Mouse (Mus musculus) left cerebral cortex, adult 8-10 months (tissue): ENCODE measurements around the gene Bnip1. TPM values are rescaled to one million over a fixed set of nuclear protein-coding genes. Genes with fewer than 3 reads are reported as not detected.

Experiments
- DNase-seq, 2 experiments: peaks; one replicate each; pipeline ENCODE4 v3.0.0; 2022; ENCODE audit warnings: low spot score in 2 of 2
- total RNA-seq, 4 experiments: library from RNA; stranded (reverse); gene quantifications; 2 replicates each; pipeline ENCODE4 v1.2.4; 2022

The Bnip1 gene
- total RNA-seq, 4 experiments from 2014 or later, result 31.9 to 35.4 (median 33.2) TPM

DNA sequence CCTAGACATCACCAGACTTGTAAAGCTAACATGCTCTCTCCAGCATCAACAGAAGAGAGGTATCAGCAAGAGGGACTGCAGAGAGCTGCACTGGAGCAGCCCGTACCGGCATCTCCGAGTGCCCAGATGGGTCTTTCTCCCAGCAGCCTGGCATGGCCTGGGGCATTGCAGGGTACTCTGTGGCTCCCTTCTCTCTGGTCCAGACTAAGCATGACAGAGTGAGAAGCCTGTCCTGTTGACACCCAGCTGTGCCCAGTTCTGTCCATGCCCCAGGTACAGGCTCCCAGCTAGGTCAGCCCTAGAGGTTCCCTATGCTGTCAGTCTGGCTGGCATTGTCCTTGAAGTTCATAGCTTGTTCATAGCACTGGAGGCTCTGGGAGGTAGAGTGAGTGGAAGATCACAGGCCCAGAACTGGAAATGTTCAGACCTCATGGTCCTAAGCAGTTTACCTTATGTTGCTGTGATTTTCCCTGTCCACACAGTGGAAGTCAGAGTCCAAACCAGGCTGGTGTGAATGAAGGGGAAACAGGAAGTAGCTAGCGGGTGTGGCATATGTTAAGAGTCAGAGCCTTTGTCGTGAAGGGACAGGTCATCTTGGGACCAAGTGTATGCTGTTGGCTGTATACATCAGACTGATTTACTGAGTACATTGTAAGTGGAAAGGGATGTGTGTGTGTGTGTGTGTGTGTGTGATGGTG, 12.4 kb downstream of the Bnip1 start:
- no peak for DNase-seq

DNA sequence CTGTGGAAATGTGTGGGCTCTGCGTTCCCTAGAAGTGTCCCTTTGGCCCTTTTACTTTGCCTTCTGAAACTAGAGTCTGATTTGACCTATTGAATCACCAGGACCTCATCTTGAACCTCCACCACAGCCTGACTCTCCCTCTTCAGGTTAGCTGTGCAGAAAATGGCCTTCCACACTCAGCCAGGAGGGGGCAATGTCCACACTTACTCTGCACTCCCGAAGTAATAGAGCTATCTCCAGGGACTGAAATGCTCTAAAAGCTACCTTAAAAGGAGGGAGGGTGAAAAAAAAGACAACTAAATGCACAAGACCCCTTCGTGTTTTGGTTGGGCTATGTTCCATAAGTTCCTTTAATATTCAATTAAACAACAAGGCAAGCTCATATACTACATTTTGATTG, 13.9 kb downstream of the Bnip1 start:
- DNase-seq, result peak in 1 of 2 experiments; percentile 21

DNA sequence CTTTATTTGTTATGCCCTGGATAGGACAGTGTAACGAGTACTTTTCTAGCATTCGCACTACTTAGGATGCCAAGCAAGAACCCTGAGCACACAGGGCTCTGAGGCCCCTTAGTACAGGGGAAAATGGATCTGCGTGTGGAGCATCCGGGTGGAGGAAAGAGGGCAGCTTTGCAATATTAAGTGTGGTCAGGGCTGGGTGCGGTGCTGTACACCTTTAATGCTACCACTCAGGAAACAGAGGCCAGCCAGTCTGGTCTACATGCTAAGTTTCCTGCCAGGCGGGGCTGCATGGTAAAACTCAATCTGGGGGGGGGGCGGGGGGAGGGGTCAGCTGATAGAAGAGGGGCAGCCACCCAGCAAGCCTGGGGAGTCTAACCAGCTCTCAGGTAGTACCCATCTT, 14.5 kb downstream of the Bnip1 start:
- DNase-seq, result no peak

DNA sequence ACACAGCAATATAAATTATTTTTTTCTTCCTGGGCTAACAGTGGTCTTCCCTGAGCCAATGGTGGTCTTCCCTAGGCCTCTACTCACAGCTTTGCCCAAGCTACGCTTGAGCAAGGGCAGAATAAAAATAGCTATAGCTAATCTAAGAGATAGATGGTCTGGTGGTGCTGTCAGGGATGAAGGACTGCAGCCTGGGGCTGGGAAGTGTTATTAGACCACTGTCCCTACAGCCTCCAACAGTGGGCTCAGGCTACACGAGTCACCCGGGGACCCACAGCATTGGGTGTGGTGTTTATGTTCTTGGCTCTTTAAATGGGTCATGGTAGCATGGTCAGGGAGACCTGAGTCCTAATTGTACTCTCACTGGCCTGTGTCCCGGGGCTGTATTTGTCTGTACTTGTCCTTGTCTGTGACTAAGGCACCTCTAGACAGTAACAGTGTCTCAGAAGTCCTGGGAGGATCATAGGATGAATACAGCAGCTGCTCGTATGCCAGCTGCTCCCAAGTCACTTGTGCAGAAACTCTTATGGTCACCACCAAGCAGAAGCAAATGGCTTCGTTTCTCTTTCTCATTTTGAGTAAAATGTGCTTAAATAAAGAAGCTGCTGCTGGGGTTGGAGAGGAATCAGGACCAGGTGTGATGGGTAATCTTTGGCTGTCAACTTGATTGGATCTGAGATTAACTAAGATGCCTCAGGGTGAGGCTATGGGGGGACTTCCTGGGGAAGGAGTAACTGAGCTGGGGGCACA, 16.7 kb downstream of the Bnip1 start:
- DNase-seq, result no peak

DNA sequence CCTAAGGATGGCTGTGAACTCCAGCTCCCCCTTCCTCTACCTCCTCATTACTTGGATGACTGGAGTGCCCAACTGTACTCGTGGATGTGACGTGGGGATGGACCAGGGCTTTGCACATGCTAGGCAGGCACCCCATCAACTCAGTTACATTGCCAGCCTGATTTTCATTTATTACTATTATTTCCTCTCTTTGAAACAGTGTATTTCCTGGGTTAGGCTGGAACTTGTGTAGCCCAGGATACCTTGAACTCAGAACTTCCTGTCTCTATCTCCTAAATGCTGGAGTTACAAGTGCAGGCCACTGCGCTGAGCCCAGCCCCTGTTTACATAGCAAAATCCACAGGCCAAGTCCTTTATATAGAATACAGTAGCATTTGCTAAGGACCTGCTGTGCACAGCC, 22.0 kb downstream of the Bnip1 start:
- no peak for DNase-seq

DNA sequence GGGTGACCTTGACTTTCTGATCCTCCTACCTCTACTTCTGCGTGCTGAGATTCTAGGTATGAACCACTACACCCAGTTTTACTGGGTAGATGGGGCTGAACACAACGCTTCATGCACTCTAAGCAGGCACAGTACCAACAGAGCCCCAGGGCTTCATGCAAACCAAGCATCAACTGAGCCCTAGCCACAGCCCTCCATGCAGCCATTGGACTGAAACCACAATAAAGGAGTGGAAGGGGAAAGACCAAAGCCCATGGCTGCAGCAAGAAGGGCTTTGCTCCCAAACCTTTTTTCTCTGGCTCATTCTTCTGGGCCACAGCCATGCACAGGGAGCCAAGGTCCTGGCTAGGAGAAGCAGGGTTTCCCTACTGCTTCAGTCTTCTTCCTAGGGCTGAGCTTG, 31.7 kb downstream of the Bnip1 start:
- DNase-seq, result no peak

DNA sequence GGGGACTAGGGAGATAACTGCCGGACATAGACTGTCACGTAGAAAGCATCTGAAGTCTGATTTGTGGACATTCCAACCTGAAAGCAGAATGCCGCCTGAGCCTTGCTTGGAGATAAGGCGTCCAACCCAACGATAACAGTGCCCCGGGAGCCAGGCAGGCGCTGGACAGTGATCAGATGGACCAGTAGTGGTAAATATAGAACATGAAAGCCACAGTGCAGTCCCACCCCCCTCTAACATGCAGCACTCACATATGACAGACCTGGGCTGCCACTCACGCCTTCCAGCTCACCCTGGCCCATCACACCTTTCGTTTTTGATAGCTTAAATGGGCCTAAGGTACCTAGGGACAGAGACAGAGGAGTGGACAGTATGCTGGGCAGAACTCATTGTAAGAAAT, 32.6 kb downstream of the Bnip1 start:
- no peak for DNase-seq

DNA sequence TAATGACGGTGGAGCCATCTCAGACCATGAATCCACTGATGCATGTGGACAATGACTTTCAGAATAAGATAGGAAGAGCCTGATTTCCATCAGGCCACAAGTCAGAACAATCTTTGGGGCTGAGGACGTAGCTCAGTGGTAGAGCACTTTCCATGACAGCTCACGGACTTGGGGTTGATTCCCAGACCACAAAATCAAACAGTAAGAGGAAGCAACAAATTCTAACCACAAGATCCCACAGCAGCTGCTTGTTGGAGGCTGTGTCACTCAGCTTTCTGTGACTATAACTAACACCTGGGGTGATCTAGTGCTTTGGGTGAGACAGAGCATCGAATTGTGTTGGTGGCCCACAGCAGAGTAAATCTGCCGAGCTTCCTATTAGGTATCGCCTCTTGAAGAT, 35.9 kb downstream of the Bnip1 start:
- DNase-seq, result no peak

DNA sequence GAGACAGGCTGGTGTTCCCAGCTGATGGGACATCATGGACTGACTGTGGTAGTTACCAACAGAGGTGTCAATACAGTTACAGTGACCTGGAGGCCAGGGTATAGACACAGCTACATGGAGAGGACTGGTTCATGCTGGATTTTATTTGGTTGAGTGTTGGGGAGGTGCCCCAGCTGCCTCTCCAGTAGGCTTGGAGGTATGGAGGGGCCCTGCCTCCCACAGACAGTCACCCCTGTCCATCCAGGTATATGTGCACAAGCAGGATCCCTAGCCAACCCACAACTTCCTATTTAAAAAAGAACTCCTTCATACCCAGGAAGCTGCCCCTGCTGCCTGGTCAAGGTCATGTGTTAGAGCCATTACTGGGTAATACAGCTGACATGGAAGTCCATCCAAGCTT, 36.9 kb downstream of the Bnip1 start:
- DNase-seq, result no peak

DNA sequence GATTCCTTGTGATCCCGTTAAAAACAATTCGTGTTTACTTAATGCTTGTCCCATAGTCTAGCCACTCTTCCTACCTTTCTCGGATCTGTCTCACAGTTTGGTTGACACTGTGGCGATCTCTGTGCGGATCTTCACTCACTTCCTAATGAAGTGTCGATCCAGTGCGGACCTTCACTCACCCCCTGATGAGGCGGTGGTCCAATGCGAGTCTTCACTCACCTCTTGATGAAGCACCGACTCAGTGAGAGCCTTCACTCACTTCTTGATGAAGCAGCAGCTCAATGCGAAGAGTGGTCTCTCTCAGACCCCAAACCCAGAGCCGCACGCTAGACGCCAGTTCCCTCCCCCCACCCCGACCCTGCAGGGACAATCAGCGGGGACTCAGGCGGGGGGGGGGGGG, 45.3 kb downstream of the Bnip1 start:
- DNase-seq, result no peak

DNA sequence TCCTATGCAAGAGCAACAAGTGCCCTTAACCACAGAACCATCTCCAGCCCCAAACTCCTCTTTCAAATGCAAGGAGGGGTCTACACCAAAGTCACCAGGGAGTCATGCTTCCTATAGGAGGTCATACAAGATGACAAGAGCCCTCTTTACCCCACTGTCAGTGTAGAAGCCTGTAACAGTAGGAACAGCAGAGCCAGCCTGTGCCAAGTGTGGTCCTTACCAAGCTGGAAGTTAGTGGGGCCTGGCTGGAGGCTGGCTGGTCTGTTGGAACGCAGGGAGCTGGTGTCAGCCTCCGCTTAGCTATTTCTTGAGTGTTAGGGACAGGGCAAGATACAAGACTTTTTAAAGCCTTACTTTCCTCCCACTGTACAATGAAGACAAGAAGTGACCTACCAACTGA, 52.9 kb downstream of the Bnip1 start:
- no peak for DNase-seq

DNA sequence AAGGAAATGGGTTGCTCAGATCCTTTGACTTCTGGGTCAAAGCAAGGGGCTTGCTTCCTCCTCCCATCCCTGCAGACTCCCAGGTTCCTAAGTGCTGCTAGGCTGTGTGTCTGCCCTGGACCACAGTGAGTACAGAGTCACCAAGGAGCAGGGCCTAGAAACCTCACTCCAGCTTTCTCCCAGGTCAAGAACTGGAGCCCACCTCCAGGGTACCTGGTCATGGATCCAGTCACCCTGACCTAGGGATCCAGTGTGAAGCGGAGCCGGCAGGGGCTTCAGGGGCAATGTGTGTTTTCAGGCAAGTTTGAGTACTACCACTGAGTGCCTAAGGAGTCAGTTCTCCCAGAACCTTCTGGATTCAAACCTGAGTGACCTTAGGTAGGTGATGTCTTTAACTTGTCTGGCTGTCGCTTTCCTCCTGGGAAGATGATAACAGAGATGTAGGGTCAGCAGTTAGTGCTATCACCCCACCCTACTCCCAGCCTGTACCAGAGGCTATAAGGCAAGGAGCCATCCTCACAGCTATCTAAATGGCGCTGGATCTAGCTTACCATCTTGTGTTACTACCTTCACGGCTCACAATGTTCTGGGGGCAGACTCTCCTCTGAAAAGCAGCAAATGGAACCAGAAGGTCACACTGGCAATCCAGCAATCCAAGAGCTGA, 53.6 kb downstream of the Bnip1 start:
- DNase-seq, result no peak

DNA sequence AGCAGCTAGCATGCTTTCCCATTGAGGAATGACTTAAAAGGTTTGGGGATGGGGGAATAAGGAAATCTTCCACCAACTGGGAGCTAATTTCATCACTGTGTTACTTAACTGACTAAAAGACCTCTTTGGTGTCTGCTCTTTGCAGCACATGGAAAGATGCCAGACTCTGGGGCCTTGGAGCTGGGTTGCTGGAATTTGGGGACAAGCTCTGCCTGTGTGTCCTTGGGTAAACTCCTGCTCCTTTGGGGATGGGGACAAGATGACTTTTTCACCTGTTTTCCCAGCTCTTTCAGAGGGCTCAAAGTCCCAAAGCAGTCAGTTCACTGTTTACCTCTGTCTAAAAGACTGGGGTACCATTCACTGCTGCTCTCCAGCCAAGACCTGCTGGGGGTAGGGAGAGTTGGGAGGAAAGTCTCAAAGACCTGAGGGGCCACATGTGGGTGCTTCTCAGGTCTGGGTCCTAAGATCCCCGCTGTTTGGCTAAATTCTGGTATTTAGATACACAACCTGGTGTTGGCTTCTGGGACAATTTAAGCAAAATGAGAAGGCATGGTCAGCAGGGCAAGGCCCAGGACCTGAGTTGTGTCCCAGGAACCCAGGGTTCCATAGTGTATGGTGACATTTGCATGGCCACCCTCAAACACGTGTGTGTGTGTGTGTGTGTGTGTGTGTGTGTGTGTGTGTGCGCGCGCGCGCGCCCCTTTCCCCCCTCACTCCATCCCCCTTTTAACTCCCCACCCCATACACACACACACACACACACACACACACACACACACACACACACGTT, 54.3 kb downstream of the Bnip1 start:
- no peak for DNase-seq

DNA sequence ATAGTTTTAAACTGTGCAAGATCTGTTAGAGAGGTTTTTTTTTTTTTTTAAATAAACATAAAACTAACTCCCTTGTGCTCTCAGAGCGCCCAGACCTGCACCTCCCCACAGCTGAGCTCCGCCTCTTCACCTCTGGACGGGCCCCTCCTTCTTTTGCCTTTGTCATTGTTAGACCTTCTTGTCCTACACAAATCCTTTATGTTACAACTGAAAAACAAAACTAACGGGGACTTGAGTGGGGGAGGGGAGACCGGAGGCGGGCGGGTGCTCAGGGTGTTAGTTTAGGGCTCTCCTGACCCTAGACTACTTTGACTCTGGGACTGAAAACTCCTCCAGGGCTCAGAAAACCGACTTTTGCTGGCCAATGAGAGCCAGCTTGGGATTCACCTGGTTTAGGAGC, 55.1 kb downstream of the Bnip1 start:
- DNase-seq, result no peak

DNA sequence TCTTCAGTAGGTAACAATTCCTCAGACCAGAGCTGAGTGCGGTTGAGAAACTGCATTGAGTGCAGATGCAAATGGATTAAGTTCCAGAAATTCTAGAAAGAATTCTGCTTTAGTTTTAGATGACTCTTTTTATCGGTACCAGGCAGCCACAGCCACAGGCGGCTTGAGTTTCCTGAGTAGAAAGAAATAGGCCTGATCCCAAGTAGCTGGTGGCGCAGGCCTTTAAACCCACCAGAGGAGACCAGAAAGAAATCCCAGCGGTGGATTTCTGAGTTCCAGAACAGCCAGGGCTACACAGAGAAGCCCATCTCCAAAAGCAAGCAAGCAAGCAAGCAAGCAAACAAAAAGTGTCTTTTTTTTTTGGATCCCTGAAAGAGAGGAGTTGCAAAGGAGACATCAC, 55.5 kb downstream of the Bnip1 start:
- no peak for DNase-seq

DNA sequence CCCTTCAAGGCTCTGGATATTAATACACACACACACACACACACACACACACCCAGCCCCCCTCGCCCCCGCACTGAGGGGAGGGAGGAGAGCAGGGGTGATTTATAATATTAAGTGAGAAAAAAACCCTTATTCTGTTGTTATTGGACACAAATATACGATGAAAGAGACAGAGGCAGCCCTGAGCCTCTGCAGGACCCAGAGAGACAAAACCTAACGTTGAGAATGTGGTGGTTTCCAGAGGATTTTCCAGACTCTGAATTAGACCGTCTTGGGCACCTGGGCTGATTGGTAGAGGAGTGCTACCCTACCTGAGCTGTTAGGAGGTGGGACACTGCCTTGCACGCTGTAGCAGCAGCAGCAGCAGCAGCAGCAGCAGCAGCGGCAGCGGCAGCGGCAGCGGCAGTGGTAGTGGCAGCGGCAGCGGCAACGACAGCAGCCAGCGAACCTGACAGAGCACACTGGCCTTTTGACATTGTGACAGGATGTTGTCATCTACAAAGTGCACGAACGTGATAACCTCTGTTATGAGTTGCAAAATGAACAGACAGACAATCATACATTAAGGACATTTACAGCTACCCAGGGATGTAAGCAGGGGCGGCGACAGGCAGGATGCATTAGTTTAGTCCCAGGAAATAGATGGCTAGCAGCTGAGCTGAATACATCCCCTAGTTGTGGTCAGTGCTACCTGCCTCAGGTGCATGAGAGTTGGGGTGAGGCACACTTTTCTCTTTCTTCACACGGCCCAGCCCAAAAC, 56.1 kb downstream of the Bnip1 start:
- no peak for DNase-seq

DNA sequence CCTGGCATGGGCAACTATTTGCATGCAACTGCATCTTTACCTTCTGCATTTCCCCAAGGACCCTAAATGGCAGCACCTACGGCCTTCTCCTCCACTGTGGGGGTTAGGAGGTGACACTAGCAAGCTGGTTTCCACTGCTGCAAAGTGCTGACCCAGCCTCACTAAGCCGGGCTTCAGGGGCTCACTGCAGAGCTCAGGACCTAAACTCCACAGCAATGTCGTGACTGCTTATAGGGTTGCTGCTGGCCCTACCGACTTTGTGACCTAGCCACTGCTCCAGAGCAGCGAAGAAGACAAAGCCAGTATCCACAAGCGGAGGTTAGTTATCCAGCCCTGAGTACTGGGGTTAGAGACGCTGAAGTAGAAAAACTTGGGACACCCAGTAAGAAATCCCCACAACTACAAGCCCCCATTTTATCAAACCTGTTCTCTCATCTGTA, 56.7 kb downstream of the Bnip1 start:
- no peak for DNase-seq

DNA sequence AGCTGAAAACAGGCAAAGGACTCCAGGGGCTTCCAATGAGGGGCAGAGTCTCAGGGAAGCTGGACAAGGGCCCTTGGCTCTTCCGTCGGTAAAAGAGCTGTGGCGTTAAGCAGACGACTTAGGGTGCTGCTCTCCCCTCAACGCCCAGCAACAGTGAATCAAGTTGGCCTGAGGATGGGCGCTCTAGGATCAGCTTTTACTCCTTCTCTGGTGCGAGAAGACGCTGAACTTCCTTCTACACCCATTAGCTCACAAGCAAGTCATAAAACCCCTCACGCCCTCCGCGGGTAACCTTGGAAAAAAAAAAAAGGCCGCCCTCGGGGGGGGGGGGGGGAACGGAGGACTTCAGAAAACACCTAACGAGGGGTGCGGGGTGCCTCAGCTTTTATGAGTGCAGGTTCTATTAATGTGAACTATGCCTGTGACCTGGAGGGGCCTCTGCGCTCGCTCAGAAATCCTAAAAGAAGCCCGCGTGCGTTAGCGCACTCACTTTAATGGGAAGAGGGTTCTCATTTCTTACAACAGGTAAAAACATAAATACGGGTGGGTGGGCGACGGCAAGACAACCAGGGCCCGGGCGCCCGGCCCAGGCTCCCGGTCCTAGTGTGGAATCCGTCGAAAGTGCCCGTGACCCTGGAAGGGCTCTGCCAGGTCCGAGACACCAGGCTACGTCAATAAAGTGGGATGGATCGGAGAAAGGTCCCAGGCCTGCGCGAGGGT, 57.5 kb downstream of the Bnip1 start:
- no peak for DNase-seq

DNA sequence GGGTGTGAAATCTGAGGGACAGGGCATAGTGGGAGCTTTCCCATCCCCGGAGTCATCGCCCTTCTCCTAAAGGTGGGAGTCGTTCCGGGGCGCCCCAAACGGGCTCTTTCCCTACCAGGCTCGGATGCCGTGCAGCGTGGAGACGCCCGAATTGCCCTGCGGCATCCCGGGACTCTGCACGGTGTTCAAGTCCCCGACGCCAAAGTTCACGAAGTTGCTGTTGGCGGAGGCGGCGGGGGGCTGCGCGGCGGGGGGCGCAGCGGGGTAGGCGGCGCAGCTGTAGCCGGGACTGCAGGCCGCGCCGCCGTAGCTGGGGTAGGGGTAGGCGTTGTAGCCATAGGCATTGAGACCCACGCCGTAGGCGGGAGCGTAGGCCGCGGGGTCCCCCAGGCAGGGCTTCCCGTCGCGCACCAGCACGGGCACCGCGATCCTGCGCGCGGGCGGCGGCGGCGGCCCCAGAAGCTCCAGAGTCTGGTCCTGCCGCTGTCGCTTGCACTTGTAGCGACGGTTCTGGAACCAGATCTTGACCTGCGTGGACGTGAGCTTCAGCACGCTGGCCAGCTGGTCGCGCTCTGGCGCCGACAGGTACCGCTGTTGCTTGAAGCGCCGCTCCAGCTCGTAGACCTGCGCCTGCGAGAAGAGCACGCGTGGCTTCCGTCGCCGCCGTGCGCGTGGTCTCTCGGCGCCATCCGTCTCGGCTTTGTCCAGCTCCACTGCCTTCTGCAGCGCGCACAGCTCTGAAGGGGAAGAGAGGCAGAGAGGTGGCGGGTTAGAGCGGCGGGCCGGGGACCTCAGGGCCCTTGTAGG, 58.2 kb downstream of the Bnip1 start:
- DNase-seq, result no peak
